Mouse (Mus musculus): ENCODE data around the gene Ppih.

Ppih gene

DNA sequence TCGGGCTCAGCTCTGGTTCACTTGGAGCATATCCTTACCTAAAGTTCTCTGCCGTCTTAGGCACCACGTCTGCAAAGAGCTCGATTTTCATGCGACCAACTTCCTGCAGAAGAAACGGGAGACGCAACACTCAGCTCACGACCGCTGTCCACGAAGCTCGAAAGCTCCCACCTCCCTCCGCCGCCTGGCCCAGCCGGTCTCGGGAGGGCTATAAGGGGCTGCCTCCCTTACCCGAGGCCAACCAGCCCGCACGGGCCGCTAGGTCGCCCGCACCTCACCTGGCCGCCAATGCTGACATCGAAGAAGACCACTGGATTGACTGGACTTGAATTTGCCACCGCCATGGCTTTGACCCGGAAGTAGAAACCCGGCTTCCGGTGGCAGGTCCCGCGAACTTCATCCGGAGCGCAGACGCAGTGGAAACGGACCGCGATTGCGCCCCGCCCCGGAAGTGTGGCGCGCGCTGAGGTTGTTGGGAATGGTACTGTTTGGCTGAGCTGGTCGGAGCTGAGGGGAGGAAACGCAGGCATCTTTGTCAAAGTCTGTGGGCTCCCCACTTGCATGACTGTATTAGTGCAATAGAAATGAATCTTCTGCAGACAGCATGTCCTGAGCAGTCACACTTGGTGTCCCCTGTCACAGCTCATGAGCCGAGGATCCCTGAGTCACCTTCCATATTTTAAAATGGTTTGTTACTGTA is at the start of gene Ppih:
TSS of gene Ppih (minus strand) at position 416 of the 700 bp plus-strand sequence.
- DNase-seq (ENCODE audit: extremely low spot score), result peak; percentile 94

DNA sequence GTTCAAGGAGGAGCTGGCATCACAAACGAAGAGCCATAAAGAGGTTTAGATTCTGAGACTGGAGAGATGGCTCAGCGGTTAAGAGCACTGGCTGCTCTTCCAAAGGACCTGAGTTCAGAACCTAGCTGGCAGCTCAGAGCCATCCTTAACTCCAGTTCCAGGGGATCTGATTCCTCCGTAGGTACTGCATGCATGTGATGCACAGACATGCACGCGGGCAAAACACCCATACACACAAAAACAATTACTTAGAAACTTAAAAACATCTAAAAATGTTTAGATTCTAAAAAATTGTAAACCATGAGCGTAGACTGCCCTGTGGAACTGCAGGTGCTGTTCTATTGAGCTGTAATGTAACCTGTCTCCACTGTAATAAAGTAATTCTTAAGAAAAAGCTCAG is 49.1 kb upstream of the Ppih start:
- no peak for DNase-seq (ENCODE audit: extremely low spot score)

DNA sequence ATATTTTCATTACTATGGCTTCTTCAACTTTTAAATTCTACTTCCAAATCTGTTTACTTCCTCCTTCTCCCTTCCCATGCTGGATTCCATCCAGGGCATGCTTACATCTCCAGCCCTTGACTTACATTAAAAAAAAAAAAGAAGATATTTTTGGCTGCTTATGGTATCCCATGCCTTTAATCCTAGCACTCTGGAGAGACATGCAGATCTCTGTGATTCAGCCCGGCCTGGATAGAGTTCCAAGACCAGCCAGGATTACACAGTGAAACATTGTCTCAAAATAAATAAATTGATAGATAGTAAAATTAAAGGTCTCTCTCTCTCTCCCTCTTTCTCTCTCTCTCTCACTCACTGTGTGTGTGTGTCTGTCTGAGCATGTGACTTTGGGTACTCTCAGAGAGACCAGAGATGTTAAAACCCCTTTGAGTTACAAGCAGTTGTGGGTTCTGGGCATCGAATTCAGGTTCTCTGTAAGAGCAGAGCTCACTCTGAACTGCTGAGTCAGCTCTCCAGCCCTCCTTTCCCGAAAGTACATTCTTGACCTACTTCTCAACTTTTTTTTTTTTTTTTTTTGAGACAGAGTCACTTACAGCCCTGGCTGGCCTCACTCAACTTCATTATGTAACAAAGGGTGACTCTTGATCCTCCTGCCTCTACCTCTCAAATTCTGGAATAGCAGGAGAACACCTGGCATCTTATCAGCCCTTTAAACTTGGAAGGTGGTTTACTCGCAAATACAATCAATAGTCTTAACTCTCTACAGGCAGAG is 46.6 kb upstream of the Ppih start:
- DNase-seq (ENCODE audit: extremely low spot score), result no peak

DNA sequence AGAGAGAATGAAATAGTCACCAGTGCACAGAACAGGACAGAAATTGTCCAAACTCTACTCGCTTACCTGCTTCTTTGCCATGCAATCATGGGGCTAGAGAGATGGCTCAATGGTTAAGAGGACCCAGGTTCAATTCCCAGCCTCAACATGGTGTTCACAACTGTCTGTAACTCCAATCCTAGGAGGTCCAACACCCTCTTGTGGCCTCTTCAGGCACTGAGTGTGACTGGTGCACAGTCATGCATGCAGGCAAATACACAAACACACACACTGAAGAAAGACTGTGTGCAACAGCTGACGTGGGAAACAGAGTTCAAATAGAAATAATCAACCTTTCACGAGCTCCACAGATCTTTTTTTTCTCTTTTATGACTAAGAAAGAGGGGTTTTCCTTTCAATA is 41.9 kb upstream of the Ppih start:
- DNase-seq (ENCODE audit: extremely low spot score), result no peak

DNA sequence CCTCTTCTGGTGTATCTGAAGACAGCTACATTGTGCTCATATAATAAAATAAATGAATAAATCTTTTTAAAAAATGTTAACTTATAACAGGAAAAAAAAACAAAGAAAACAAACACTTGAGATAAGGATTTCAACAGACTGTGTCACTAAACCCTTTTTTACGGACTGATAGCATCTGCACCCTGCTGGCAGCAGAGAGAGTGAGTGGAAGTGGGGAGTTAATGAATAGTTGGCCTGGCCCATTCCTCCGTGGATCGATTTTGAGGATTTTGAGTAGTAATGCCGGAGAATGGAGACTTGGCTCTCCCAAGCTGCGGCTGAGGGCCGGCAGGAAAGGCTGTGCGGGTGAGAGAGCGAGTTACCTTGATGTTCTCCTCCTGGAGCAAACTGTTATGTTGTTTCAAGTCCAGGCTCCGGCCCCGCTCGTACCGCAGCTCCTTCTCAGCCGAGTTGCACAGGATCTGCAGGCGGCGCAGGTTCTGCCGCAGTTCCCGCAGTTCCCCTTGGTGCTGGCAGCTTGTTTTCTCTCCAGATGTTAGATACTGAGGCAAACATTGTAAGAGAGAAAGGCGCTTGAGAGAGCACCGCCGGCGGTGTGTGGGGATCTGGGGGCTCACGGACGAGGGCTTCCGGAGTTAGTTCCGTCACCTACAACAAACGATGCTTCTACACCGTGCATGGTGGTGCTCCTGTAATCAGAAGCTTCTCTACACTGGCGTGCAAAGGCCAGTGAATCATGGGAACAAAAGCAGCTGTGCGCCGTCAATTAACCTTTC is 39.0 kb upstream of the Ppih start:
- DNase-seq (ENCODE audit: extremely low spot score), result peak; percentile 60

DNA sequence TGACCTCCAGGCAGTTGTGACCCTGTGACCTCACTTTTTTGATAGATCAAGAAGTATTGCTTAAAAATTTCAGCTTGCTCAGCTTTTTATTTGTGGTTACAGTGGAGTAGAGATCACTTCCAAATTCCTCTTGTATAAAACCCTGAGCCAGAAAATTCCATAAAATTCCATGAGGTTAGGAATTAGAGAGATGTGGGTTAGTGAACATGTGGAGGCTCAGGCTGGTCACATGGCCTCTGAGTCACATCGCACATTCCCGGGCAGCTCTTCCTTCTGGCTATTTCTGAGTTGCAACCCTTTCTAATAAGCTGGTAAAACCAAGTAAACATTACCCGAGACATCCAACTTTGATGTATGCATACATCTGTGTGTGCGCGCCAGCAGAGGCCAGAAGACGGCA is 25.2 kb upstream of the Ppih start:
- no peak for DNase-seq (ENCODE audit: extremely low spot score)

DNA sequence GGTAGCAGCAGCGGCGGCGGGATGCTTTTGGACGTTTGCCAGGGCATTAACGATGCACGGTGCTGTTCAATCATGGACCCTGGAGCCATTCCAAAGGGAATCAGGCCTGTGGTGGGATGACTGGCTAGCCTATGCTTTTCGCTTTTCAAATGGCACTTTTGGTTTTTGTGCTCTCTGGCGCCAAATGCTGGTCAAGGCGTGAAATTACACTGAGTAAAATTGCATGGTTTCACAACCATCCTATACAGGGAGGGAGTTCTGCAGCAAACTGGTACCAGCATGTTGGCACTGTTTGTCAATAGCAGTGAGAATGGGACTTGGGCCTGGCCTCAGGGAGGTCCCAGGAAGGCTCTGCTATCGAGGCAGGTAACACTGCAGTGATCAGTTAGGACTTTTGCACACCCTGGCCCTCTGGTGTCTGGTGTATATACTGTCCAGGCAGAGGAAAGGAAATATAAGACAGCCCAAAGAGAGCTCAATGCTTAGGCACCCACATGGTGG is 18.6 kb upstream of the Ppih start:
- DNase-seq (ENCODE audit: extremely low spot score), result peak; percentile 54

DNA sequence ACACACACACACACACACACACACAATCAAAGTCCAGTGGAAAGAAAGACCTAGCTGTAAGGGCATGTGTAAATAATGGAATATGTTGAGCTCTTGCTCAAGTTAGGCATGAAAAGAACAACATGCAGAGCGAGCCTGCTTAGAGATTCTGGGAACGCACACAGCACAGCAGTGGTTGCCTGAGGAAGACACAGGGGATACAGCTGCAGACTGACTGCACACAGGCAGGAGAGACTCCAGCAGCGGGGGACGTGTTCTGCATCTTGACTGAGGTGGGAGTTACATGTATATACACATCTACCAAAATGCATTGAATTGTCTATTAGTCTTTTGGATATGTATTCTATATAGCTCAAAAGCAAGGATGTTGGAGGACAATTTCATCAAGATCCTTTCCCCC is 18.1 kb upstream of the Ppih start:
- DNase-seq (ENCODE audit: extremely low spot score), result no peak

DNA sequence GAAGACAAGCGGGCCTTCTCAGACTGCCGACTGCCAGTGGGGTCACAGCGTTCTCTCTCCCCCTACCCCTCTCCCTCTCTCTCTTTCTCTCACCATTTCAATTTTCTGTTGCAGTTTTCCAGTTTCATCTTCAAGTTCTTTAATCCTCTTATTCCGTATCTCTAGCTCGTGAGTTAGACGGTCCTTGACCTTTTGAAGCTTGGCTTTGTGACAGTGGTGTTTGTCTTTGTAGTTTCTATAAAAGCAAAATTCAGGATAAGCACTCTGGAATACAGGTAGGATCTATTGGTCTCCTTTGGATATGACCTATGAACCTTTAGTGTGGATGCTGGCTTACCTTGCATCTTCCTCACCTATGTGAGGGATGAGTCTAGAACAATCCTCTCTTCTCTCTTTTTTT is 13.1 kb upstream of the Ppih start:
- no peak for DNase-seq (ENCODE audit: extremely low spot score)

DNA sequence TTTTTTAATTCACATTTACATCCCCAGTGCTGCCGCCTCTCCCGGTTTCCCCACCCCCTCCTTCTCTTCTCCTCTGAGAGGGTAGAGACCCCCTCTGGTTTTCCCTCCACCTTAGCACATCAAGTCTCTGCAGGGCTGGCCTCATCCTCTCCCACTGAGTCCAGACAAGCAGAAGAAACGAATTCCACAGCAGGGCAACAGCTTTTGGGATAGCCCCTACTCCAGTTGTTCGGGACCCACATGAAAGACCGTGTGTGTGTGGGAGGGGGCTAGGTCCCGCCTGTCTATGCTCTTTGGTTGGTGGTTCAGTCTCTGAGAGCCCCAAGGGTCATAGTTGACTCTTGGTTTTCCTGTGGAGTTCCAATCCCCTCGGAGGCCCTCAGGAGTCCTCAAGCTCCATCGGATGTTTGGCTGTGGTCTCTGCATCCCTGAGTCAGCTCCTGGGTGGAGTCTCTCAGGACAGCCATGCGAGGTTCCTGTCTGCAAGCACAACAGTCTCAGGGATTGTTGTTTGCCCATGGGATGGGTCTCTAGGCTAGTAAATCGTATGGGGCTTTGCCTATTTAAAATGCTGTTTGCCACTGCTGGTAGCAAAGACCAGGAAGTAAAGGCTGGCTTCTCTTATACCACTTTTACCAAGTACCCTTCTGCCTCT is 677 bp upstream of the Ppih start:
- DNase-seq (ENCODE audit: extremely low spot score), result peak; percentile 20

DNA sequence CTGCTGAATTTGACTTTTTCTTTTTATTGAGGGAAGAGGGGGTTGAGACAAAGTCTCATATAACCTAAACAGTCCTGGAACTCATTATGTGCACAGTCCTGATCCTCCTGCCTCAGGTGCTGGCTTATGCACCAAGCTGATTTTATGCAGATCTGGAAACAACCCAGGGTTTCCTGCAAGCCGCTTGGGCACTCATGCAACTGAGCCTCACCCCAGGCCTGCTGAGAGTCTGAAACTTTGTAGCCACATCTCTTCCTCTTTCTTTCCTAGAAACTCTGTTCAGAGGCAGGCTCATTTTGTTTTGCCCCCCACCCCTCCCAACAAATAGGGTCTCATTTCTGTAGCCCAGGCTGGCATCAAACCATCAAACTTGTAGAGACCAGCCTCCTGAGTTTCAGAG is 6.6 kb downstream of the Ppih start:
- no peak for DNase-seq (ENCODE audit: extremely low spot score)

DNA sequence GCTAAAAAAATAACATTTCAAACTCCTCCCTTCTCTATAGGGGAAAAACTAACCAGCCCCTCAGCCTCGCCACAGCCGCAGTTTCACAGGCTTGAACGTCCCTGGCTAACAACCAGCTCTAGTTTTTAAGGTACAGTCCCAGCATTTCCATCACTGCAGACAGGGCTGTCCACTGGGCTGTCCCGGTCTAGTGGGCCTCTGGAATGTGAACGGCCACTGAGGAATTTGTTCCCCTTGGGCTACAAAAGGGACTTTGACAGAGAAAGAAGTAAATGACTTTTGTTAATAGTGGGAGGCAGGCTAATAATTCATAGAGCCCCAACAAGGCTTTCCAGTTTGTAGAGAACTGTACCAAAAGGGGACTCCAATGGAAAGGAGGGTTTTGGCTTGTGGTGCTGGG is 14.9 kb downstream of the Ppih start:
- no peak for DNase-seq (ENCODE audit: extremely low spot score)

DNA sequence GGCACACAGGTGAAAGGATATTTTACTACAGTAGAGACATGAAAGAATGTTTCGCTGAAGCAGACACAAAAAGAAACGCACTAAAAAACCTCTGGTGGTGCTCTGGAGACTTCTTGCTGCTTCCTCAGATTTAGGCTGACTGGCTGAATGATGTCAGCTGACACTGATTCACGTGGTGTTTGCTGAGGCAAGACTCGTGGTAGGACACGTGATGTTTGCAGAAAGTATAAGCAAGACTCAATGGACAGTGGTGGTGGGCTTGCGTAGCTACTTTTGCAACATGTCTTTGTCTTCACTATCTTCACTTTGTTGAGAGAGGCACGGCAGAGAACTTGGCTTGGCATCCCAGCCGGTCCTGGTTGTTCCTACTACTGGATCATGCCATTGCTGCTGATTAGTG is 17.1 kb downstream of the Ppih start:
- no peak for DNase-seq (ENCODE audit: extremely low spot score)

DNA sequence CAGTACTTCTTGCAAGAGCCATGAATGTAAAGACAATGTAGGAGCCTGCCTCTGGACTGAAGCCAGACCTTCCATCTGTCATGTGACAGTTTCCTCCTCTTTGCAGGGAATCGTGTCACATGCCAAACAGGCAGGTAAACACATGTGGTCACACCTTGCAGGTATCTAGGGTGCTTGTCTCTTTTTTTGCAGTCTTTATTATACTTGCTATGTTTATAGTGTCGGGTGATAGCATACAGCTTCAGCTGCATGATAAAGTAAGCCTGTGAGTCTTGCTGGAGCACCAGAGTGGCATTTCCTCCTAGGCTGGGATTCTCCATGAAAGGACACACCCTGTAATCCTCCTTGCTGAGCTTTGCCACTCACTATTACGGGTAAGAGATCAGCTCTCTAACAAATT is 18.6 kb downstream of the Ppih start:
- DNase-seq (ENCODE audit: extremely low spot score), result no peak

DNA sequence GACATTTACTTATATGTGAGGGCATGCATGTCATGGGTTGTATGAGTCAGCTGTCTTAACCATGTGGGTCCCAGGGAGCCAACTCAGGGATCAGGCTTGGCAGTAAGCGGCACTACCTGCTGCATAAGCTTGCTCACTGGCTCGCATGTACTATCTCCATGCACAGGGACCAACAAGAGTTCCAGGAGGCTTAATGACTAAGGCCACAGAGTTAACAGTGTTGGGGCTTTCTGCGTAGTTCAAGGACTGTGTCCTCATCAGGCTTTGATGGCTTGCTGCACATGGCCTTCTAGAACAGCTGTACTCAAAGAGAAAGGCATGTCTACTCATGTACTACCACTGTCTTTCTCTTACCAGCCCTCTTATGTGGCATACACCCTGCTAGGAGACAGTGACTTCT is 19.6 kb downstream of the Ppih start:
- DNase-seq (ENCODE audit: extremely low spot score), result no peak

DNA sequence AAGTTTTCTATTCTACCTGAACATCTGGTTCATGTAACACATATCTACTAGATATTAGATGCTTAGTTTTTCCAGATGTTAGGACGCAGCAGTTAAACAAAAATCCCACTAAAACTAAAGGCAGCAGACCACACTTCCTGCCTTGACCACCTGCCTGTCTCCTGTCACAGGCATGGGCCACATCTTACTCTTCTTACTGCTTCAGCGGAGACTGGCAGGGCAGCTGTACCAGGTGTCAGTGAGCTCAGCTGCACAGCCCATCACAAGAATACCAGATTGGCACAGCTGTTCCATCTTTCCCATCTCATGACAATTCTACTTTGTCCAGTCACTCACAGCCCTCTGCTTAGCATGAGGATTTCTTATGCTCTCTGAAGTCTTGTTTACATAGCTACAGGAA is 23.0 kb downstream of the Ppih start:
- no peak for DNase-seq (ENCODE audit: extremely low spot score)

DNA sequence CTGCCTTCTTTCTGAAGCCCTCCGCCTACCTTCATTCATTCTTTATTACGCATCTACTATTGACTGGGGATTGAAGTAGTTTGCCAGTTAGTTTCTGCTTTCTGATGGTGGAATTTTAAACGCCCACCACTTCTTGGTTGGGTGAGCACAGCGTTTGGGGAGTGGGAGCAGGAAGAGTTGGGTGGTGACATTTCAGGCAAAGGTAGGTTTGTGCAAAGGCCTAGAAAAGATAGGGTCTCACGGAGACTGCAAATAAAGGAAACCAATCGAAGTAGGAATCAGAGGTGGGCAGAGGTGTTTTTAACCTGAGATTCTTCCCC is 25.3 kb downstream of the Ppih start:
- DNase-seq (ENCODE audit: extremely low spot score), result peak; percentile 37

DNA sequence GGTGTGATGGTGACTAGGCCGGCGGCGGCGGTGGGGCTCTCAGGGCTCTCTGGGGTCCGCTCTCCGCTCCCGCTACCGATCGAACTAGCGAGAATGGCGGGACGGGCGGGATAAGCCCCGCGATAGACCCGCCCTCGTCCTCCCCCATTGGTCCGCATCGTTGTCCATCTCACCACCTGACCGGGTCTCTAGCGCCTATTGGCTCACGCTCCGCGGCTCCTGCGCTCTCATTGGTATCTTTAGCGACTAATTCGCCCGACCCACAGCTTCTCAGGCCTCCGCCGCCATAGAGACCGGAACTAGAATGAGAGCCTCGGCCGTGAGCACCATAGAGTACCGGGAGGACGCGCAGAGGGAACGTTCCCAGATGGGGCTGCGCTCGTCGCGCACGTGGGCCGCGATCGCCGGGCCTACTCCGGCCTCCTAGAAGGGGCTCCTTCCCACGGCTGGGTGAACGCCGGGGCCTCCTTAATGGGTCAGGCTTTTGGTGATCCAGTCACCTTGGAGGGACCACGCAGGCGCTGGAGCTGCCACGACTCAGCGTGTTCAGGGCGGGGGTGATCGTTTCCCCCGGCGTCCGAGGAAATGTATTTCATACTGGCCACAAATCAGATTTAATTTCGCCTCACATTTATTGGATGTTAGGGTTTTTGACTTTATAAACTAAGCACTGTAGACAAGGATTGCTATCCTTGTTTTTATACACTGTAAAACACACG is 25.8 kb downstream of the Ppih start, which contains the start of gene Ybx1:
TSS of gene Ybx1 (minus strand) at position 190 of the 719 bp plus-strand sequence.
- peak; percentile 98 for DNase-seq (ENCODE audit: extremely low spot score)

DNA sequence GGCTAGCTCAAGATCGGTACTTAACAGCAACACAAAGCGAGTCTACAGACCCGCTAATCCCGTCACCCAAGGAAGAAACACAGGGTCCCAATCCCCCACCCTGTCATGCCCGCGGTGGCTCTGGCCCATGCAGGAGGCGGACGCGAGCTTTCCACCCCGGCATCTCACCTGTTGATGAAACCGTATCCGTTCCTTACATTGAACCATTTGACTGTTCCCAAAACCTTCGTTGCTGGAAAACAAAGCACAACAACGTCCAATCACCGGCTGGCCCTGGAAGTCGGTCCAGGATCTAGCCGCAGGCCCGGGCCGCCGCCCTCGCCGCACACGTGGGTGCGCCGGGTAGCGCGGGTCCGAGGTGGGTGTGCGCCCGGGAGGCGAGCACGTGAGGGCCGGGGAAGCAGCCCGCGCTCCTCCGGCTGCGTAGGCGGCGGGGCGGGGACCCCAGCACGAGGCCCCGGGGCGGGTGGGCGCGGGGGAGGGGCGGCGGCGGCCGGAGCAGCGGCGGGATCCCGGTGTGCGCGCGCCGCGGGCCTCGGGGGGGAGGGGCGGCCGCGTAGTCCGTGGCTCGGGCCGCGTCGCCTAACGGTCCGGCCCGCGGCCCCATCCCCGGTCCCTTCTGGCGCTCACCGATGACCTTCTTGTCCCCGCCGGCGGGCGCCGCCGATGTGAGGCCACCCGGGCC is 26.6 kb downstream of the Ppih start:
- peak; percentile 48 for DNase-seq (ENCODE audit: extremely low spot score)

DNA sequence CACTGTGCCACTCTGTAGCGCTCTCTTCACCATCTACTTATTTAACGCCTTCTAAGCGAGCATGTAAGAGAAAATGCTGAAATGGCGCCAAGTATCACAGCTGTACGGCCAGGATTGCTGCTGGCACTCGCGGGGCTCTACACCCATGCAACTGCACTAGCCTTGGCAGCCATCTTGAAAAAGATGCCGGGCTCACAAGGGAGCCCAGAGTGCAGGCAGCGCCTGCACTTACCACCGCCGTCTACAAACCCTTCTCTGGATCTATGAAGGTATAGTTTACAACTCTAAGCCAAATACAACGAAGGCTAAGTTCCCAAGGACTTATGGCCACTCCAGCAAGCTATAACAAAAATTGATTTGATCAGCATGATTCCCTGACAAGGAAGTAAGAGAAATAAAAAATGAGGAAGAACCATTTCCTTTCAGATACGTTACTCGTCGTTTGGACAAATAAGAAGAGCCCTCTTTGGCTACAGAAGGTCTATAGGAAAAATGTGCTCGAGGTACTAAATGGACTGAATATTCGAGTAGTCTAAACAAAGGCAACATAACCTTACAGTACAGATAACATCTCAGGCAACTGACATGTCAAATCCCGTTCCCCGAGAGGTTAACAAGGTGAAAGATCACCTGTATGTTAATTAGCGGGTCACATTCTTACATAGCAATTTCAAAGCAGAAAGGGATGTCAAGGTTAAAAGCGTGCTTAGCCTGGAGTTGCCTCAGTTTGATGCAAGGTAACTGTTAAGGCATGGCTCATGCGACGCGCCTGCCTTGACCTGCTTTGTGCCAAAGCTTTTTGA is 27.4 kb downstream of the Ppih start:
- DNase-seq (ENCODE audit: extremely low spot score), result peak; percentile 38

Measured in embryo, embryonic 9.5 days (tissue).